Mouse (Mus musculus) stomach, embryonic 14.5 days (tissue): ENCODE data around the gene Aldh6a1. TPM values are rescaled to one million over a fixed set of nuclear protein-coding genes. Genes with fewer than 3 reads are reported as not detected.

Source experiments
- ATAC-seq: fragments of 200-750 bp; cut with Nextera tagmentation; 2 replicates; pipeline ENCODE4 v1.8.0; 2017; ENCODE audit warnings: low read depth, moderate TSS enrichment; ENCODE audit not compliant: insufficient number of reproducible peaks, insufficient read depth, low FRiP score
- H3K27ac ChIP-seq: fragments of 300-500 bp; sonication (generic); 2 replicates; pipeline ENCODE4 v1.5.1; 2014; ENCODE audit warnings: mild to moderate bottlenecking, low read length, moderate library complexity, mixed read lengths
- H3K27me3 ChIP-seq: fragments of 300-500 bp; sonication (generic); 2 replicates; pipeline ENCODE4 v1.6.1; 2014; ENCODE audit warnings: low read length, control low read depth, mixed read lengths; ENCODE audit not compliant: control insufficient read depth, insufficient read depth
- H3K36me3 ChIP-seq: fragments of 300-500 bp; sonication (generic); 2 replicates; pipeline ENCODE4 v1.6.1; 2014; ENCODE audit warnings: mild to moderate bottlenecking, control low read depth, low read length, moderate library complexity, mixed read lengths; ENCODE audit not compliant: control insufficient read depth, insufficient read depth
- H3K4me1 ChIP-seq: fragments of 300-500 bp; sonication (generic); 2 replicates; pipeline ENCODE4 v1.6.1; 2014; ENCODE audit warnings: low read length, control low read depth, mixed read lengths; ENCODE audit not compliant: control insufficient read depth, insufficient read depth
- H3K4me2 ChIP-seq: fragments of 300-500 bp; sonication (generic); replicated peaks from 2 replicates; pipeline ENCODE4 v1.6.1; 2014; ENCODE audit warnings: low read depth, low read length, control low read depth
- H3K4me3 ChIP-seq: fragments of 300-500 bp; sonication (generic); 2 replicates; pipeline ENCODE4 v1.5.1; 2014; ENCODE audit warnings: low read depth, low read length, control low read depth
- H3K9ac ChIP-seq: fragments of 300-500 bp; sonication (generic); replicated peaks from 2 replicates; pipeline ENCODE4 v1.6.1; 2014; ENCODE audit warnings: low read depth, mild to moderate bottlenecking, control low read depth, low read length, moderate library complexity, mixed read lengths
- H3K9me3 ChIP-seq: fragments of 300-500 bp; sonication (generic); 2 replicates; pipeline ENCODE4 v1.6.1; 2016; ENCODE audit warnings: low read depth, low read length, control low read depth; ENCODE audit not compliant: control insufficient read depth
- WGBS: fragments of 180-500 bp; shearing (Covaris S2); extraction: QIAGEN DNeasy Blood & Tissue Kit; methylation state at CpG from one replicate; pipeline ENCODE4 v1.1.7; 2014; 5-methylcytosine and 5-hydroxymethylcytosine counted together
- polyA plus RNA-seq: library from polyadenylated mRNA; unstranded; fragments of >200 nt; fragmentation: Nextera tagmentation; extraction: Ambion mirVana; gene quantifications from 2 replicates; pipeline ENCODE4 v1.2.1, GENCODE M21; 2014

Gene Aldh6a1
- polyA plus RNA-seq, 1 experiment from 2014 or later: 35.5 TPM

- no peak overlapping the region for H3K9ac ChIP-seq
- no peak for ATAC-seq
- peaks cover 8% of the 10 kb centered on the region; the same call in 1 of the 2 replicates for H3K4me1 ChIP-seq
- H3K9me3 ChIP-seq: no peaks in the 10 kb centered on the region
- no peak overlapping the region for H3K4me3 ChIP-seq
- 62% methylated on average over 4 of the region's 4 CpGs for WGBS
- no peak overlapping the region for H3K27ac ChIP-seq
- no peaks in the 10 kb centered on the region for H3K27me3 ChIP-seq
- no peaks in the 10 kb centered on the region for H3K36me3 ChIP-seq
- H3K4me2 ChIP-seq: no peak overlapping the region
Measured at GRCm38 (mm10) chr12:84407259-84407658, 43.5 kb downstream of the Aldh6a1 start.

- ATAC-seq: no peak
- no peaks in the 10 kb centered on the region for H3K9me3 ChIP-seq
- H3K36me3 ChIP-seq: no peaks in the 10 kb centered on the region
- H3K9ac ChIP-seq: no peak overlapping the region
- H3K4me2 ChIP-seq: no peak overlapping the region
- no peak overlapping the region for H3K27ac ChIP-seq
- WGBS: 83% methylated on average over 6 of the region's 6 CpGs
- H3K27me3 ChIP-seq: no peaks in the 10 kb centered on the region
- H3K4me3 ChIP-seq: no peak overlapping the region
- H3K4me1 ChIP-seq: peaks cover 8% of the 10 kb centered on the region; the same call in 1 of the 2 replicates
Measured at GRCm38 (mm10) chr12:84404541-84404940, 46.3 kb downstream of the Aldh6a1 start.

DNA sequence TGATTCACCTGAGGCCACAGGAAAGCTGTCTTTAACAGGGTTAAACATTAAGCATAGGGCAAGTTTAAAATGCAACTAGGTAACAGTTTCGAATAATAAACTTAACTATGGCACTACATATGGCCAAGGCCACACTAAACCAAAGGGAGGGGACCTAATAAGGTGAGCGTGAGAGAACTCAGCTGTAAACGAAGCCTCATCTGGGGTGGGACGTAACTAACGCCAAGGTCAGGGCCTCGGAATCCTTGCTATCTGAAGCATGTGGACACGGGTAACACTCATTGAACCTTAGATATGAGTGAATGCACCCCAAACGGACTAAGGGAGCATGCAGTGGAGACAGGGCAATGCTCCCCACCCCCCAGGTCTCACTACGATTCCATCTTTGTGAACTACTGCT is 47.9 kb downstream of the Aldh6a1 start:
- H3K9me3 ChIP-seq: no peaks in the 10 kb centered on the region
- H3K4me1 ChIP-seq: peaks cover 3% of the 10 kb centered on the region; the same call in 1 of the 2 replicates
- no peak overlapping the region for H3K27ac ChIP-seq
- no peak for ATAC-seq
- no peaks in the 10 kb centered on the region for H3K36me3 ChIP-seq
- no peak overlapping the region for H3K9ac ChIP-seq
- H3K4me2 ChIP-seq: no peak overlapping the region
- 63% methylated on average over 9 of the region's 9 CpGs for WGBS
- H3K27me3 ChIP-seq: no peaks in the 10 kb centered on the region
- no peak overlapping the region for H3K4me3 ChIP-seq

GRCm38 (mm10) chr12:84400653-84401052 is 50.2 kb downstream of the Aldh6a1 start:
- WGBS: 27% methylated on average over 3 of the region's 3 CpGs
- H3K4me3 ChIP-seq: no peak overlapping the region
- H3K27me3 ChIP-seq: no peaks in the 10 kb centered on the region
- no peak overlapping the region for H3K9ac ChIP-seq
- no peak overlapping the region for H3K4me2 ChIP-seq
- H3K9me3 ChIP-seq: no peaks in the 10 kb centered on the region
- 0 out of 2 replicates have a peak overlapping the region, but pooled peaks have one; percentile 16 for H3K27ac ChIP-seq
- no peaks in the 10 kb centered on the region for H3K4me1 ChIP-seq
- H3K36me3 ChIP-seq: no peaks in the 10 kb centered on the region
- ATAC-seq: no peak

DNA sequence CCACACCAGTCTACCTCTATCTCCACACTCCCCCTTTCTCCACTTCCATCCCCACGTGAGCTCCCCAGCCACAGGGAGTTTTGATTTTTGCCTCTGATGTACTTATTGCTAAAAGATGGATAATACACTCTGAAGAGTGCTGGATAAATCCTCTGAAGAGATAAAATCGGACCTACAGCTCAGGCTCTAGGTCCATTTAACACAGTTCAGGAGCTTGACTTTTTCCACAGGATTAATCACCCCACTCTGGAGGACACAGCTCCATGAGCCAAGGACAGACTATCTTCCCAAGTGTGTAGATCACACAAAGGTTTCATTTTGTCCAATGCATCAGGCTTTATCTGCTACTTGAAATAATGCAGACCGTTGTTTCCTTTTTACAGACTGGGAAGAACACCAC is 50.7 kb downstream of the Aldh6a1 start:
- Histone ChIP-seq H3K4me3 (no peak overlapping the region), H3K36me3 (no peaks in the 10 kb centered on the region), H3K4me2 (no peak overlapping the region), H3K9ac (no peak overlapping the region), H3K27ac (0 out of 2 replicates have a peak overlapping the region, but pooled peaks have one; percentile 16), H3K27me3 (no peaks in the 10 kb centered on the region), H3K4me1 (no peaks in the 10 kb centered on the region), H3K9me3 (no peaks in the 10 kb centered on the region)
- WGBS: 66% methylated on average over 3 of the region's 3 CpGs
- ATAC-seq: no peak

DNA sequence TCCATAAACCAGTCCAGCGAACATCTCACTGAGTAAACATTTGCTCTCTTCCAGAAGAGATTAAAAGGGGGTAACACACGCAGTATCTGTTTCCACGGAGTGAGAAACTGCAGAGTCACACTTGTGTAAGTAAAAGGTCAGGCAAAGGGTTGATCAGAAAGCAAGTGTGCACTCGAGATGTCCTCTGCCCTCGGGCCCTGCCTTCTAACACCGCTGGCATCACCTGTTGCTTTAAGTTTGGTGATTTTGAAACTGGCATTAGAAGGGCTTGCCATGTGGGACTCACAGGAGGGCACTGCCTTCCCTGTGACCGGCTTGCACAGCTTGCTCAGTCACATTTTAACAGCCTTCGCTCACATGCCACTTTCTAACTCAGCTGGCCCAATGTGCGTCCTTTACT is 51.1 kb downstream of the Aldh6a1 start:
- Histone ChIP-seq H3K4me1 (no peaks in the 10 kb centered on the region), H3K4me2 (no peak overlapping the region), H3K9me3 (no peaks in the 10 kb centered on the region), H3K9ac (no peak overlapping the region), H3K4me3 (no peak overlapping the region), H3K27ac (no peak overlapping the region), H3K27me3 (no peaks in the 10 kb centered on the region), H3K36me3 (no peaks in the 10 kb centered on the region)
- WGBS: 55% methylated on average over 9 of the region's 9 CpGs
- no peak for ATAC-seq

- Histone ChIP-seq H3K27ac (no peak overlapping the region), H3K9ac (no peak overlapping the region), H3K36me3 (no peaks in the 10 kb centered on the region), H3K4me3 (no peak overlapping the region), H3K27me3 (no peaks in the 10 kb centered on the region), H3K9me3 (no peaks in the 10 kb centered on the region), H3K4me2 (no peak overlapping the region), H3K4me1 (no peaks in the 10 kb centered on the region)
- WGBS: 73% methylated on average over 9 of the region's 9 CpGs
- no peak for ATAC-seq
Measured at GRCm38 (mm10) chr12:84399135-84399534, 51.7 kb downstream of the Aldh6a1 start.

DNA sequence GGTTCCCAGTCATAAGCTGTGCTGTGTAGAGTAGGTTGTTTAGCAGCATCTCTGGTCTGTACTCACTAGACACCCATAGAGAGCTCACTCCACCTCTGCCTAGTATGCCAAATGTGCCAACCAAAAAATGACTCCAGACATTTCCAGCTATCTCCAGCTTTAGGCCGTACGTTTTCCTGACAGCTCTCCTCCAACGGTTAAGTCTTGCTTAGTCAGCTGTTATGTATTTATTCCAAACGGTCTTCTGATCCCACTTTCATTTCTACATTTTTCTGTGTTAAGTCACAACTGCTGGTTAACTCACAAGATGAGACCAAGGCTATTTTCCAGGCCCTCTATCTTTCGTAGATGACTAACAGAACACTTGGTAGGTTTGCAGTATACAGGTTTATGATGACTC is 52.2 kb downstream of the Aldh6a1 start:
- Histone ChIP-seq H3K4me3 (no peak overlapping the region), H3K9ac (no peak overlapping the region), H3K4me2 (no peak overlapping the region), H3K27me3 (no peaks in the 10 kb centered on the region), H3K36me3 (no peaks in the 10 kb centered on the region), H3K4me1 (no peaks in the 10 kb centered on the region), H3K27ac (no peak overlapping the region), H3K9me3 (no peaks in the 10 kb centered on the region)
- 62% methylated on average over 5 of the region's 5 CpGs for whole genome bisulfite sequencing
- no peak for ATAC-seq

GRCm38 (mm10) chr12:84397685-84398084 is 53.1 kb downstream of the Aldh6a1 start:
- no peaks in the 10 kb centered on the region for H3K36me3 ChIP-seq
- no peaks in the 10 kb centered on the region for H3K9me3 ChIP-seq
- H3K4me1 ChIP-seq: no peaks in the 10 kb centered on the region
- no peaks in the 10 kb centered on the region for H3K27me3 ChIP-seq
- no peak overlapping the region for H3K27ac ChIP-seq
- no peak overlapping the region for H3K4me3 ChIP-seq
- ATAC-seq: no peak
- no peak overlapping the region for H3K9ac ChIP-seq
- H3K4me2 ChIP-seq: no peak overlapping the region
